Mouse (Mus musculus) monocyte, adult 5-6 weeks (primary cell): ENCODE data around the gene Trf. TPM values are rescaled to one million over a fixed set of nuclear protein-coding genes. Genes with fewer than 3 reads are reported as not detected.
A peak's percentile ranks its signal among the peaks of the same experiment; 100 is the strongest.

Experiments used
- ATAC-seq: fragments of 153-309, 156-312 bp; replicated peaks from 2 replicates; pipeline ENCODE4 v1.8.0; 2017; ENCODE audit warnings: mild to moderate bottlenecking; ENCODE audit not compliant: low TSS enrichment, insufficient number of reproducible peaks, severe bottlenecking, poor library complexity, low FRiP score
- total RNA-seq: library from RNA; stranded (forward); fragments of 200-1000, 200-491, 200-594 nt; gene quantifications from 3 replicates; pipeline ENCODE4 v1.2.3, GENCODE M21; 2017

Trf gene
- total RNA-seq, 1 experiment from 2014 or later = 219 TPM

GRCm38 (mm10) chr9:103227760-103228159 is 2.5 kb downstream of the Trf start:
- ATAC-seq = no peak

- no peak for ATAC-seq
These were observed 3.4 kb downstream of the Trf start for GRCm38 (mm10) chr9:103226806-103227205.

- no peak for ATAC-seq
These were observed 4.8 kb downstream of the Trf start for GRCm38 (mm10) chr9:103225464-103225863.

GRCm38 (mm10) chr9:103224721-103225120 is 5.5 kb downstream of the Trf start:
- ATAC-seq = no peak

- no peak for ATAC-seq
These were observed 16.0 kb downstream of the Trf start for GRCm38 (mm10) chr9:103214281-103214680.

- ATAC-seq = no peak
These were observed 16.6 kb downstream of the Trf start for GRCm38 (mm10) chr9:103213631-103214030.

- ATAC-seq = no peak
These were observed 17.4 kb downstream of the Trf start for GRCm38 (mm10) chr9:103212654-103213420.

- no peak for ATAC-seq
These were observed 21.3 kb downstream of the Trf start for GRCm38 (mm10) chr9:103208802-103209423.

GRCm38 (mm10) chr9:103207846-103208245 is 22.4 kb downstream of the Trf start:
- peak; percentile 99 for ATAC-seq

- ATAC-seq = no peak
These were observed 24.5 kb downstream of the Trf start for GRCm38 (mm10) chr9:103205786-103206185.

GRCm38 (mm10) chr9:103201561-103202260 is 28.5 kb downstream of the Trf start, which contains the start of gene Srprb:
Gene Srprb (minus strand): TSS chr9:103202137.
- peak; percentile 99 for ATAC-seq

- ATAC-seq = no peak
These were observed 41.8 kb downstream of the Trf start for GRCm38 (mm10) chr9:103188416-103188815.

- ATAC-seq = no peak
These were observed 43.5 kb downstream of the Trf start for GRCm38 (mm10) chr9:103186747-103187146.

- ATAC-seq = no peak
These were observed 44.3 kb downstream of the Trf start for GRCm38 (mm10) chr9:103185946-103186345.

GRCm38 (mm10) chr9:103184855-103185254 is 45.4 kb downstream of the Trf start:
- no peak for ATAC-seq

- no peak for ATAC-seq
These were observed 48.4 kb downstream of the Trf start for GRCm38 (mm10) chr9:103181886-103182285.

GRCm38 (mm10) chr9:103180807-103181565 is 49.3 kb downstream of the Trf start:
- ATAC-seq = peak; percentile 88

GRCm38 (mm10) chr9:103180303-103180702 is 49.9 kb downstream of the Trf start:
- no peak for ATAC-seq

- no peak for ATAC-seq
These were observed 54.6 kb downstream of the Trf start for GRCm38 (mm10) chr9:103175692-103176091.
